Mouse (Mus musculus): Measurements from ENCODE around the gene Mrpl23.

Mrpl23 gene

GRCm38 (mm10) chr7:142532671-142533058, at the start of gene Mrpl23:
Gene Mrpl23 (plus strand): TSS chr7:142532686.
- in situ Hi-C loops (cut with MboI), result no loop called here

GRCm38 (mm10) chr7:142483136-142483535, 49.4 kb upstream of the Mrpl23 start:
- in situ Hi-C loops (cut with MboI), result no loop called here

GRCm38 (mm10) chr7:142484780-142485179, 47.7 kb upstream of the Mrpl23 start:
- in situ Hi-C loops (cut with MboI), result no loop called here

GRCm38 (mm10) chr7:142486751-142487162, 45.7 kb upstream of the Mrpl23 start:
- in situ Hi-C loops (cut with MboI), result no loop called here

- in situ Hi-C loops (cut with MboI), result no loop called here
Measured at GRCm38 (mm10) chr7:142487341-142487859, 45.1 kb upstream of the Mrpl23 start.

- in situ Hi-C loops (cut with MboI), result no loop called here
Measured at GRCm38 (mm10) chr7:142488053-142488452, 44.4 kb upstream of the Mrpl23 start.

- in situ Hi-C loops (cut with MboI), result no loop called here
Measured at GRCm38 (mm10) chr7:142493535-142493934, 39.0 kb upstream of the Mrpl23 start.

GRCm38 (mm10) chr7:142496158-142496557, 36.3 kb upstream of the Mrpl23 start:
- in situ Hi-C loops (cut with MboI), result loop anchor here (5.0 kb wide), 1 partner anchor 54 kb away; the partner anchor contains the start of gene Tnni2

- in situ Hi-C loops (cut with MboI), result loop anchor here (5.0 kb wide), 1 partner anchor 54 kb away; the partner anchor contains the start of gene Tnni2
Measured at GRCm38 (mm10) chr7:142496800-142497199, 35.7 kb upstream of the Mrpl23 start.

- in situ Hi-C loops (cut with MboI), result loop anchor here (5.0 kb wide), 1 partner anchor 55 kb away; the partner anchor contains the start of gene Tnni2
Measured at GRCm38 (mm10) chr7:142497775-142498174, 34.7 kb upstream of the Mrpl23 start.

GRCm38 (mm10) chr7:142498575-142498974, 33.9 kb upstream of the Mrpl23 start, which contains the start of gene Tnnt3:
Gene Tnnt3 (plus strand): TSS chr7:142498836.
- in situ Hi-C loops (cut with MboI), result loop anchor here (5.0 kb wide), 1 partner anchor 56 kb away; the partner anchor contains the start of gene Tnni2

- in situ Hi-C loops (cut with MboI), result loop anchor here (5.0 kb wide), 1 partner anchor 57 kb away; the partner anchor contains the start of gene Tnni2
Measured at GRCm38 (mm10) chr7:142499010-142499721, 33.3 kb upstream of the Mrpl23 start.

- in situ Hi-C loops (cut with MboI), result no loop called here
Measured at GRCm38 (mm10) chr7:142500032-142500431, 32.5 kb upstream of the Mrpl23 start.

- in situ Hi-C loops (cut with MboI), result no loop called here
Measured at GRCm38 (mm10) chr7:142503206-142503605, 29.3 kb upstream of the Mrpl23 start.

GRCm38 (mm10) chr7:142505942-142506341, 26.5 kb upstream of the Mrpl23 start:
- in situ Hi-C loops (cut with MboI), result no loop called here

GRCm38 (mm10) chr7:142506501-142506900, 26.0 kb upstream of the Mrpl23 start:
- in situ Hi-C loops (cut with MboI), result no loop called here

- in situ Hi-C loops (cut with MboI), result no loop called here
Measured at GRCm38 (mm10) chr7:142507453-142507852, 25.0 kb upstream of the Mrpl23 start.

- in situ Hi-C loops (cut with MboI), result no loop called here
Measured at GRCm38 (mm10) chr7:142509518-142509917, 23.0 kb upstream of the Mrpl23 start.

GRCm38 (mm10) chr7:142510021-142510777, 22.3 kb upstream of the Mrpl23 start:
- in situ Hi-C loops (cut with MboI), result no loop called here

GRCm38 (mm10) chr7:142514048-142514447, 18.4 kb upstream of the Mrpl23 start:
- in situ Hi-C loops (cut with MboI), result no loop called here

- in situ Hi-C loops (cut with MboI), result no loop called here
Measured at GRCm38 (mm10) chr7:142516221-142516978, 16.1 kb upstream of the Mrpl23 start.

- in situ Hi-C loops (cut with MboI), result no loop called here
Measured at GRCm38 (mm10) chr7:142517531-142517930, 15.0 kb upstream of the Mrpl23 start.

Measured in mature B cell (primary cell).